Mouse (Mus musculus) forebrain, embryonic 15.5 days (tissue): ENCODE measurements around the gene Gal3st2. TPM values are rescaled to one million over a fixed set of nuclear protein-coding genes. Genes with fewer than 3 reads are reported as not detected.
"Not testable (repeated sequence)": the region's sequence is repeated elsewhere in the genome, so short reads cannot be mapped to it uniquely, and the experiment has no call there.

Experiments used
- ATAC-seq: fragments of 200-750 bp; cut with Nextera tagmentation; replicated peaks from 2 replicates; pipeline ENCODE4 v1.8.0; 2017; ENCODE audit warnings: mild to moderate bottlenecking, moderate TSS enrichment, moderate library complexity
- H3K27ac ChIP-seq: fragments of 300-500 bp; sonication (generic); replicated peaks from 2 replicates; pipeline ENCODE4 v1.5.1; 2015; ENCODE audit warnings: mild to moderate bottlenecking, inconsistent platforms
- H3K27me3 ChIP-seq: fragments of 300-500 bp; sonication (generic); 2 replicates; pipeline ENCODE4 v1.6.1; 2015; ENCODE audit warnings: inconsistent platforms
- H3K36me3 ChIP-seq: fragments of 300-500 bp; sonication (generic); 2 replicates; pipeline ENCODE4 v1.6.1; 2015; ENCODE audit warnings: mild to moderate bottlenecking, inconsistent platforms
- H3K4me1 ChIP-seq: fragments of 300-500 bp; sonication (generic); 2 replicates; pipeline ENCODE4 v1.6.1; 2015; ENCODE audit warnings: inconsistent platforms
- H3K4me2 ChIP-seq: fragments of 300-500 bp; sonication (generic); replicated peaks from 2 replicates; pipeline ENCODE4 v1.6.1; 2015; ENCODE audit warnings: mild to moderate bottlenecking, inconsistent platforms
- H3K4me3 ChIP-seq: fragments of 300-500 bp; sonication (generic); 2 replicates; pipeline ENCODE4 v1.5.1; 2015; ENCODE audit warnings: mild to moderate bottlenecking, inconsistent platforms
- H3K9ac ChIP-seq: fragments of 300-500 bp; sonication (generic); replicated peaks from 2 replicates; pipeline ENCODE4 v1.6.1; 2015; ENCODE audit warnings: mild to moderate bottlenecking, inconsistent platforms
- H3K9me3 ChIP-seq: fragments of 300-500 bp; sonication (generic); 2 replicates; pipeline ENCODE4 v1.6.1; 2016; ENCODE audit warnings: inconsistent platforms
- WGBS: fragments of 180-500 bp; shearing (Covaris S2); methylation state at CpG from one replicate; pipeline ENCODE4 v1.1.7; 2015; ENCODE audit warnings: mixed read lengths; 5-methylcytosine and 5-hydroxymethylcytosine counted together
- polyA plus RNA-seq: library from polyadenylated mRNA; unstranded; fragments of >200 nt; fragmentation: Nextera tagmentation; extraction: Ambion mirVana; gene quantifications from 2 replicates; pipeline ENCODE4 v1.2.1, GENCODE M21; 2015

Gal3st2 gene
- polyA plus RNA-seq, 1 experiment from 2014 or later, result not detected

- not testable (repeated sequence) for H3K27me3 ChIP-seq, H3K9ac ChIP-seq, H3K27ac ChIP-seq, H3K4me3 ChIP-seq, H3K4me2 ChIP-seq, H3K4me1 ChIP-seq, H3K9me3 ChIP-seq, H3K36me3 ChIP-seq, ATAC-seq
- 27% methylated on average over 1 of the region's 1 CpGs for WGBS
These were observed 29.8 kb downstream of the Gal3st2 start for GRCm38 (mm10) chr1:93890936-93891335.

- not testable (repeated sequence) for H3K9ac ChIP-seq, ATAC-seq, H3K9me3 ChIP-seq, H3K27me3 ChIP-seq, H3K4me1 ChIP-seq, H3K27ac ChIP-seq, H3K4me2 ChIP-seq, H3K4me3 ChIP-seq, H3K36me3 ChIP-seq
- no CpG with 5 or more reads among the region's 1 CpGs for WGBS
These were observed 36.3 kb downstream of the Gal3st2 start for GRCm38 (mm10) chr1:93897395-93897794.

- not testable (repeated sequence) for H3K4me1 ChIP-seq, H3K27me3 ChIP-seq, H3K9me3 ChIP-seq, H3K4me3 ChIP-seq, H3K9ac ChIP-seq, ATAC-seq, H3K4me2 ChIP-seq, H3K36me3 ChIP-seq, H3K27ac ChIP-seq
- WGBS, result 92% methylated on average over 3 of the region's 5 CpGs
These were observed 40.2 kb downstream of the Gal3st2 start for GRCm38 (mm10) chr1:93901291-93901690.

GRCm38 (mm10) chr1:93906690-93907089 lies 45.6 kb downstream of the Gal3st2 start:
- not testable (repeated sequence) for H3K27me3 ChIP-seq, H3K4me1 ChIP-seq, H3K27ac ChIP-seq, H3K36me3 ChIP-seq, H3K4me2 ChIP-seq, ATAC-seq, H3K9ac ChIP-seq, H3K9me3 ChIP-seq, H3K4me3 ChIP-seq
- 97% methylated on average over 3 of the region's 5 CpGs for WGBS

- no CpG with 5 or more reads among the region's 11 CpGs for WGBS
- H3K36me3 ChIP-seq, H3K9me3 ChIP-seq, H3K27me3 ChIP-seq, H3K27ac ChIP-seq, ATAC-seq, H3K4me2 ChIP-seq, H3K4me3 ChIP-seq, H3K9ac ChIP-seq, H3K4me1 ChIP-seq: not testable (repeated sequence)
These were observed 48.0 kb downstream of the Gal3st2 start for GRCm38 (mm10) chr1:93908977-93909586.

- H3K4me3 ChIP-seq, H3K27me3 ChIP-seq, H3K4me1 ChIP-seq, H3K9ac ChIP-seq, H3K27ac ChIP-seq, H3K36me3 ChIP-seq, H3K9me3 ChIP-seq, H3K4me2 ChIP-seq: not testable (repeated sequence)
- peak; percentile 60; the same call in 1 of the 2 replicates for ATAC-seq
- WGBS, result no CpG with 5 or more reads among the region's 2 CpGs
These were observed 50.8 kb downstream of the Gal3st2 start for GRCm38 (mm10) chr1:93911877-93912276.

- not testable (repeated sequence) for ATAC-seq, H3K4me3 ChIP-seq, H3K9ac ChIP-seq, H3K27ac ChIP-seq, H3K36me3 ChIP-seq, H3K4me2 ChIP-seq, H3K9me3 ChIP-seq, H3K27me3 ChIP-seq, H3K4me1 ChIP-seq
- WGBS, result 81% methylated on average over 3 of the region's 3 CpGs
These were observed 56.1 kb downstream of the Gal3st2 start for GRCm38 (mm10) chr1:93917160-93917559.

- H3K9ac ChIP-seq, ATAC-seq, H3K4me2 ChIP-seq, H3K4me3 ChIP-seq, H3K9me3 ChIP-seq, H3K27ac ChIP-seq, H3K4me1 ChIP-seq, H3K36me3 ChIP-seq, H3K27me3 ChIP-seq: not testable (repeated sequence)
- 85% methylated on average over 2 of the region's 2 CpGs for WGBS
These were observed 56.9 kb downstream of the Gal3st2 start, which contains the start of gene Gal3st2b for GRCm38 (mm10) chr1:93918011-93918410. Gene Gal3st2b, plus strand, starts transcription at chr1:93918311.

GRCm38 (mm10) chr1:93918775-93919174 lies 57.7 kb downstream of the Gal3st2 start:
- H3K4me3 ChIP-seq, H3K27me3 ChIP-seq, H3K27ac ChIP-seq, H3K4me2 ChIP-seq, H3K36me3 ChIP-seq, H3K9ac ChIP-seq, ATAC-seq, H3K9me3 ChIP-seq, H3K4me1 ChIP-seq: not testable (repeated sequence)
- WGBS, result 42% methylated on average over 1 of the region's 1 CpGs

GRCm38 (mm10) chr1:93919321-93919720 lies 58.2 kb downstream of the Gal3st2 start:
- not testable (repeated sequence) for H3K4me3 ChIP-seq, H3K4me1 ChIP-seq, H3K27ac ChIP-seq, ATAC-seq, H3K9ac ChIP-seq, H3K27me3 ChIP-seq, H3K36me3 ChIP-seq, H3K9me3 ChIP-seq, H3K4me2 ChIP-seq
- WGBS, result 78% methylated on average over 3 of the region's 3 CpGs

GRCm38 (mm10) chr1:93922609-93923008 lies 61.5 kb downstream of the Gal3st2 start:
- WGBS, result 93% methylated on average over 3 of the region's 3 CpGs
- not testable (repeated sequence) for ATAC-seq

GRCm38 (mm10) chr1:93923098-93923497 lies 62.0 kb downstream of the Gal3st2 start:
- not testable (repeated sequence) for H3K9me3 ChIP-seq, H3K4me2 ChIP-seq, H3K9ac ChIP-seq, H3K4me1 ChIP-seq, H3K36me3 ChIP-seq, ATAC-seq, H3K4me3 ChIP-seq, H3K27ac ChIP-seq, H3K27me3 ChIP-seq
- whole genome bisulfite sequencing, result 46% methylated on average over 2 of the region's 2 CpGs

More at GRCm38 (mm10) chr1:93922609-93923008, 61.5 kb downstream of the Gal3st2 start:
- not testable (repeated sequence) for H3K27me3 ChIP-seq, H3K9me3 ChIP-seq, H3K9ac ChIP-seq, H3K27ac ChIP-seq, H3K4me2 ChIP-seq, H3K36me3 ChIP-seq, H3K4me1 ChIP-seq, H3K4me3 ChIP-seq
